Mouse (Mus musculus): ENCODE measurements around the gene Shroom1.

The Shroom1 gene

DNA sequence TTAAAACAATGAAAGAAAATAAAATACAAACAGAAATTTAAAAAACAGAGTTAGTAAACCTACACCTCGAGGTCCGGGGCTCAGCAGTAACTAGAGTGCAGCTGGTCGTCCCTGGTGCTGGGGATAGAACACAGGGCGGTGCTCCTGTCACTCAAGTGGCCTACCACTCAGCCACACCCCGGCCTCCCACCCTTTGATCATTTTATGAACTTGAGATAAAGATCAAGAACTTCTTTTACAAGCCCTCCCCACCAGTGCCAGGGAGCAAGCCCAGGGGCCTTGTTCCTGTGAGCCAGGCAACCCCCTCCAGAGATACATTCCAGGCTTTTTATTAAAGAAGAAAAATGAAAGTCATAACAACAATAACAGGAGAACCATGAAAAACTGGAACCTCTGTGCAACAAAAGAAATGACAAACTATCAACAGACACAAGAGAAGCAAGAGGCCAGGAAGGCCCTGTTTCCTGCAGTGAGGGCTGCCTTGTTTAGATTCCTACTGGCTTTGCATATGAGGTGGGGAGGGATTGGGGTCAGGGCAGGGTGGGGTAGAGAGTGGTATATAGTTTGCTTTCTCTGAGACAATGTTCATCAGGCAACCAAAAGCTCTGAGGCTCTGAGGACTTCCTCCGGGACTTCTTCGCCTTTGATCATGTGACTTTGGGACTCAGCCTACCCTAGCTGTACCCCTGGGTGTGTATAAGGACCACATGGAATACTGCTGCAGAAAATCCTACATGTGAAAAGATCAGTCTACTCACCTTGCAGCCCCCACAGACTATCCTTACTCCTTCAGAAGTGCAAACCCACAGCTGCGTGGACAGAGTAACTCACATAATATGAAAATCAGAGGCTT, 60.0 kb downstream of the Shroom1 start:
- no peak for DNase-seq

Data from kidney, postnatal 10 days (tissue).